Mouse (Mus musculus) myocyte (in vitro differentiated cells): ENCODE measurements at regions not wholly inside any gene's neighbourhood (a gene's known extent, or its start where the extent isn't known, plus 50 kb on each side); places are given as distances from the start of the nearest gene placed in this dataset.

Experiments
- H3K27me3 ChIP-seq: one replicate; pipeline ENCODE4 v1.6.1; 2011; ENCODE audit not compliant: control insufficient read depth, insufficient read depth, insufficient read length
- H3K36me3 ChIP-seq: one replicate; pipeline ENCODE4 v1.6.1; 2011; ENCODE audit not compliant: control insufficient read depth, insufficient read depth
- H3K4me2 ChIP-seq: one replicate; pipeline ENCODE4 v1.6.1; 2011; ENCODE audit warnings: low read depth, control low read depth
- H3K4me3 ChIP-seq: one replicate; pipeline ENCODE4 v1.5.1; 2011; ENCODE audit warnings: mild to moderate bottlenecking, control low read depth, moderate library complexity
- H3K79me2 ChIP-seq: one replicate; pipeline ENCODE4 v1.6.1; 2011; ENCODE audit not compliant: control insufficient read depth, insufficient read depth
- H3ac ChIP-seq: one replicate; pipeline ENCODE4 v1.6.1; 2011; ENCODE audit not compliant: control insufficient read depth, insufficient read length
- CEBPB ChIP-seq: IDR thresholded peaks from 2 replicates; pipeline ENCODE4 v1.6.1; 2011; ENCODE audit warnings: mild to moderate bottlenecking, moderate library complexity; ENCODE audit not compliant: poor library complexity, insufficient read depth, severe bottlenecking
- E2F4 ChIP-seq: IDR thresholded peaks from one replicate; pipeline ENCODE4 v1.6.1; 2011; ENCODE audit warnings: mild to moderate bottlenecking, control low read depth, moderate library complexity; ENCODE audit not compliant: insufficient read depth
- MAX ChIP-seq: IDR thresholded peaks from one replicate; pipeline ENCODE4 v1.6.1; 2011; ENCODE audit warnings: low read depth, mild to moderate bottlenecking, control low read depth
- MYOD1 ChIP-seq, 3 experiments: IDR thresholded peaks; one replicate each; pipeline ENCODE4 v1.6.1; 2011; ENCODE audit warnings: control low read depth in 2 of 3, low read depth in 2 of 3, mild to moderate bottlenecking in 2 of 3, moderate library complexity in 1 of 3; ENCODE audit not compliant: insufficient read length in 2 of 3, control insufficient read depth in 1 of 3
- MYOG ChIP-seq, 3 experiments: IDR thresholded peaks; one replicate each; pipeline ENCODE4 v1.6.1; 2011; ENCODE audit warnings: control low read depth in 2 of 3, low read depth in 2 of 3, mild to moderate bottlenecking in 2 of 3; ENCODE audit not compliant: insufficient read length in 2 of 3, control insufficient read depth in 1 of 3, insufficient read depth in 1 of 3
- POLR2A ChIP-seq: IDR thresholded peaks from one replicate; pipeline ENCODE4 v1.6.1; 2011; ENCODE audit warnings: low read depth, mild to moderate bottlenecking, control low read depth, moderate library complexity; ENCODE audit not compliant: insufficient read length
- POLR2AphosphoS2 ChIP-seq: IDR thresholded peaks from one replicate; pipeline ENCODE4 v1.6.1; 2011; ENCODE audit warnings: low read depth, control low read depth; ENCODE audit not compliant: insufficient read length
- REST ChIP-seq: IDR thresholded peaks from one replicate; pipeline ENCODE4 v1.6.1; 2011; ENCODE audit warnings: mild to moderate bottlenecking, control low read depth, moderate library complexity; ENCODE audit not compliant: insufficient read depth, insufficient read length
- SRF ChIP-seq: IDR thresholded peaks from one replicate; pipeline ENCODE4 v1.6.1; 2011; ENCODE audit warnings: low read depth; ENCODE audit not compliant: control insufficient read depth, insufficient read length
- TCF12 ChIP-seq: IDR thresholded peaks from one replicate; pipeline ENCODE4 v1.6.1; 2011; ENCODE audit warnings: mild to moderate bottlenecking, control low read depth; ENCODE audit not compliant: poor library complexity, insufficient read depth, severe bottlenecking
- TCF3 ChIP-seq: IDR thresholded peaks from one replicate; pipeline ENCODE4 v1.6.1; 2011; ENCODE audit warnings: low read depth, control low read depth; ENCODE audit not compliant: insufficient read length
- USF1 ChIP-seq: IDR thresholded peaks from one replicate; pipeline ENCODE4 v1.6.1; 2011; ENCODE audit warnings: low read depth, mild to moderate bottlenecking, control low read depth, moderate library complexity

- Histone ChIP-seq H3K79me2 (no peaks in the 10 kb centered on the region), H3ac (no peak overlapping the region), H3K4me3 (no peak overlapping the region), H3K27me3 (no peaks in the 10 kb centered on the region), H3K36me3 (no peaks in the 10 kb centered on the region), H3K4me2 (no peak overlapping the region)
- TF ChIP-seq TCF3 (no peak), CEBPB (no peak), MAX (no peak), MYOD1 (IDR thresholded peaks at IDR 0.05; ENCODE audit: control insufficient read depth in 1 of 3, insufficient read length in 2 of 3, low read depth in 2 of 3) (no peak), TCF12 (no peak), POLR2AphosphoS2 (no peak), POLR2A (no peak), USF1 (no peak), MYOG (IDR thresholded peaks at IDR 0.05; ENCODE audit: control insufficient read depth in 1 of 3, insufficient read depth in 1 of 3, insufficient read length in 2 of 3, low read depth in 2 of 3) (no peak), SRF (no peak), REST (no peak), E2F4 (no peak)
Measured at GRCm38 (mm10) chr15:93774340-93774739, 178.6 kb upstream of the Prickle1 start.

- Histone ChIP-seq H3ac (no peak overlapping the region), H3K4me3 (no peak overlapping the region)
Measured at GRCm38 (mm10) chr15:93766981-93767380, 171.3 kb upstream of the Prickle1 start.

GRCm38 (mm10) chr15:93763047-93763446 lies 167.4 kb upstream of the Prickle1 start:
- H3K79me2 ChIP-seq, result no peaks in the 10 kb centered on the region
- no peaks in the 10 kb centered on the region for H3K36me3 ChIP-seq
- H3ac ChIP-seq, result no peak overlapping the region
- H3K4me3 ChIP-seq, result no peak overlapping the region
- no peak overlapping the region for H3K4me2 ChIP-seq
- no peaks in the 10 kb centered on the region for H3K27me3 ChIP-seq
- no peak for TF ChIP-seq E2F4

More at GRCm38 (mm10) chr15:93766981-93767380, 171.3 kb upstream of the Prickle1 start:
- TF ChIP-seq MAX, result no peak
- TF ChIP-seq TCF3, result no peak
- TF ChIP-seq USF1, result no peak
- no peak for TF ChIP-seq POLR2AphosphoS2
- TF ChIP-seq TCF12, result no peak
- no peak for TF ChIP-seq SRF
- TF ChIP-seq POLR2A, result no peak
- no peak for TF ChIP-seq REST
- TF ChIP-seq MYOD1 (IDR thresholded peaks at IDR 0.05; ENCODE audit: control insufficient read depth in 1 of 3, insufficient read length in 2 of 3, low read depth in 2 of 3), result no peak
- Histone ChIP-seq H3K27me3 (no peaks in the 10 kb centered on the region), H3K4me2 (no peak overlapping the region), H3K79me2 (no peaks in the 10 kb centered on the region), H3K36me3 (no peaks in the 10 kb centered on the region)

GRCm38 (mm10) chr15:93758204-93758836 lies 162.6 kb upstream of the Prickle1 start:
- H3ac ChIP-seq, result no peak overlapping the region
- H3K27me3 ChIP-seq, result no peaks in the 10 kb centered on the region
- no peak overlapping the region for H3K4me2 ChIP-seq
- no peaks in the 10 kb centered on the region for H3K36me3 ChIP-seq
- H3K79me2 ChIP-seq, result no peaks in the 10 kb centered on the region
- H3K4me3 ChIP-seq, result no peak overlapping the region
- TF ChIP-seq MYOG (IDR thresholded peaks at IDR 0.05; ENCODE audit: control insufficient read depth in 1 of 3, insufficient read depth in 1 of 3, insufficient read length in 2 of 3, low read depth in 2 of 3) (peak in 2 of 3 experiments; percentile 20 to 30), MYOD1 (IDR thresholded peaks at IDR 0.05; ENCODE audit: control insufficient read depth in 1 of 3, insufficient read length in 2 of 3, low read depth in 2 of 3) (peak in 2 of 3 experiments; percentile 50 to 51), TCF12 (no peak)

GRCm38 (mm10) chr15:93755989-93756388 lies 160.3 kb upstream of the Prickle1 start:
- no peaks in the 10 kb centered on the region for H3K27me3 ChIP-seq
- no peaks in the 10 kb centered on the region for H3K79me2 ChIP-seq
- TF ChIP-seq MYOG (IDR thresholded peaks at IDR 0.05; ENCODE audit: control insufficient read depth in 1 of 3, insufficient read depth in 1 of 3, insufficient read length in 2 of 3, low read depth in 2 of 3) (no peak), POLR2AphosphoS2 (no peak)
- no peak overlapping the region for H3K4me2 ChIP-seq
- no peaks in the 10 kb centered on the region for H3K36me3 ChIP-seq
- H3ac ChIP-seq, result no peak overlapping the region
- no peak overlapping the region for H3K4me3 ChIP-seq

GRCm38 (mm10) chr15:93751817-93752216 lies 156.1 kb upstream of the Prickle1 start:
- Histone ChIP-seq H3ac (no peak overlapping the region), H3K4me3 (no peak overlapping the region), H3K27me3 (no peaks in the 10 kb centered on the region), H3K36me3 (no peaks in the 10 kb centered on the region), H3K79me2 (no peaks in the 10 kb centered on the region), H3K4me2 (no peak overlapping the region)
- TF ChIP-seq POLR2AphosphoS2 (no peak), E2F4 (no peak), TCF12 (no peak), REST (no peak), CEBPB (no peak), POLR2A (no peak), MYOG (IDR thresholded peaks at IDR 0.05; ENCODE audit: control insufficient read depth in 1 of 3, insufficient read depth in 1 of 3, insufficient read length in 2 of 3, low read depth in 2 of 3) (no peak), TCF3 (no peak), SRF (no peak), USF1 (no peak), MAX (no peak), MYOD1 (IDR thresholded peaks at IDR 0.05; ENCODE audit: control insufficient read depth in 1 of 3, insufficient read length in 2 of 3, low read depth in 2 of 3) (no peak)
